Mouse (Mus musculus) kidney, adult 10 weeks (tissue): ENCODE data around the gene Lctl. TPM values are rescaled to one million over a fixed set of nuclear protein-coding genes. Genes with fewer than 3 reads are reported as not detected.

Source experiments
- polyA plus RNA-seq: library from polyadenylated mRNA; stranded (reverse); fragments of 350-450 nt; fragmentation: Illumina TruSeq; extraction: RNeasy Lipid Tissue Mini Kit (QIAGEN cat#74804); gene quantifications from one replicate; pipeline ENCODE4 v1.2.3, GENCODE M21; 2014; ENCODE audit warnings: low read depth, low replicate concordance

Lctl gene
- 2.1 TPM for polyA plus RNA-seq

GRCm38 (mm10) chr9:64116876-64117275, at the start of gene Lctl:
Gene Lctl, plus strand, starts transcription at chr9:64117147.

GRCm38 (mm10) chr9:64172816-64173665, 56.1 kb downstream of the Lctl start, which contains the start of the genes Zwilch and Rpl4:
Gene Zwilch, minus strand, starts transcription at chr9:64173104.
Gene Rpl4, plus strand, starts transcription at chr9:64173375.

GRCm38 (mm10) chr9:64178974-64179646, 62.2 kb downstream of the Lctl start, which contains the start of gene Snapc5:
Gene Snapc5, plus strand, starts transcription at chr9:64179274.

Other genes with a start within 250 kb of the Lctl start
- gene Smad6, start 95.1 kb upstream of the Lctl start, polyA plus RNA-seq, result 2.3 TPM
- gene Zwilch, start 56.0 kb downstream of the Lctl start, polyA plus RNA-seq, result 2.7 TPM
- 340 TPM for gene Rpl4, start 56.2 kb downstream of the Lctl start, polyA plus RNA-seq
- gene Snapc5, start 62.1 kb downstream of the Lctl start, polyA plus RNA-seq, result 96.3 TPM
- gene Uchl4, start 118.1 kb downstream of the Lctl start, polyA plus RNA-seq, result not detected
- gene Map2k1, start 136.5 kb downstream of the Lctl start, polyA plus RNA-seq, result 47.8 TPM
- gene Tipin, start 164.4 kb downstream of the Lctl start, polyA plus RNA-seq, result 41.5 TPM
- gene Dis3l, start 224.1 kb downstream of the Lctl start, polyA plus RNA-seq, result 17.1 TPM